Mouse (Mus musculus): ENCODE measurements around the gene Pkdrej.

GRCm38 (mm10) chr15:85808434-85808833, 13.1 kb downstream of the Pkdrej start:
- TF ChIP-seq POLR2A (IDR thresholded peaks at IDR 0.05; ENCODE audit: insufficient read depth, low read length) (no peak), CTCF (IDR thresholded peaks at IDR 0.05; ENCODE audit: low read depth, low read length) (no peak)

All from ES-Bruce4 (cell line).